ENCODE assay signal across 8 mouse cellular contexts in the genomic region with DNA sequence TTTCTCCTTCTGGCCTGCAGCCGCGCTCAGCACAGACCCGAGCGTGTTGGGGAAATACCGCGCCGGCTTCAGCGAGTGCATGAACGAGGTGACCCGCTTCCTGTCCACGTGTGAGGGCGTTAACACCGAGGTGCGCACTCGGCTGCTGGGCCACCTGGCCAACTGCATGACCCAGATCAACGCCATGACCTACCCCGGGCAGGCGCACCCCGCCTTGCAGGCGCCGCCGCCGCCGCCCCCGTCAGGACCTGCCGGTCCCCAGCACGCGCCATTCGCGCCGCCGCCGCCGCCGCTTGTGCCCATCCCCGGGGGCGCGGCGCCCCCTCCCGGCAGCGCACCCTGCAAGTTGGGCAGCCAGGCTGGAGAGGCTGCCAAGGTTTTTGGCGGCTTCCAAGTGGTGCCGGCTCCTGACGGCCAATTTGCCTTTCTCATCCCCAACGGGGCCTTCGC. TPM values are rescaled to one million over a fixed set of nuclear protein-coding genes. Genes with fewer than 3 reads are reported as not detected.
DNase-seq lines count a peak whose midpoint lies in the region; ATAC-seq lines count a peak whose summit lies in the region.

No protein-coding gene starts in this region.

- WGBS in limb, embryonic 12.5 days = under 1% methylated on average over 46 of the region's 46 CpGs
- under 1% methylated on average over 44 of the region's 46 CpGs for WGBS in midbrain, embryonic 14.5 days

- DNase-seq in heart, adult 11 months = peak; percentile 99
- no peak for DNase-seq in heart, adult 8-10 months (ENCODE audit: low spot score)
- peak; percentile 69 for DNase-seq in embryo, embryonic 11.5 days (ENCODE audit: low read depth, low spot score)
- DNase-seq in kidney, adult 18-20 months = peak; percentile 91
- peak; percentile 89 for DNase-seq in midbrain, embryonic 14.5 days
- peak; percentile 60 to 78 for DNase-seq in spleen, postnatal 14 days (ENCODE audit: low spot score in 2 of 2)

- ATAC-seq in granulocyte monocyte progenitor cell, adult 5-6 weeks (replicated peaks; ENCODE audit: poor library complexity, severe bottlenecking) = peak; percentile 36
- ATAC-seq in limb, embryonic 12.5 days (ENCODE audit: insufficient number of reproducible peaks, insufficient read depth, low FRiP score, low TSS enrichment, low read depth) = no peak
- ATAC-seq in midbrain, embryonic 14.5 days (ENCODE audit: low FRiP score, low TSS enrichment) = no peak

- peaks cover 3% of the 10 kb centered on the region; the same call in 1 of the 2 replicates for H3K36me3 ChIP-seq in limb, embryonic 12.5 days
- no peaks in the 10 kb centered on the region for H3K36me3 ChIP-seq in midbrain, embryonic 14.5 days (ENCODE audit: control insufficient read depth, insufficient read depth, low read length)

- H3K9ac ChIP-seq in limb, embryonic 12.5 days (replicated peaks) = peak overlapping the region; percentile 79
- peak overlapping the region; percentile 52 for H3K9ac ChIP-seq in midbrain, embryonic 14.5 days (replicated peaks; ENCODE audit: low read length)

- H3K4me3 ChIP-seq in limb, embryonic 12.5 days (replicated peaks) = peak overlapping the region; percentile 78
- peak overlapping the region; percentile 65 for H3K4me3 ChIP-seq in midbrain, embryonic 14.5 days (replicated peaks; ENCODE audit: low read depth, low read length)

- H3K9me3 ChIP-seq in limb, embryonic 12.5 days = no peaks in the 10 kb centered on the region
- no peaks in the 10 kb centered on the region for H3K9me3 ChIP-seq in midbrain, embryonic 14.5 days (ENCODE audit: control insufficient read depth, low read length)

- H3K4me1 ChIP-seq in limb, embryonic 12.5 days (replicated peaks) = peaks cover 45% of the 10 kb centered on the region
- H3K4me1 ChIP-seq in midbrain, embryonic 14.5 days (ENCODE audit: control insufficient read depth, insufficient read depth, low read length) = peaks cover 44% of the 10 kb centered on the region

- H3K27me3 ChIP-seq in limb, embryonic 12.5 days = 0 out of 2 replicates have a peak, but pooled peaks cover 2% of the 10 kb centered on the region
- H3K27me3 ChIP-seq in midbrain, embryonic 14.5 days (ENCODE audit: control insufficient read depth, insufficient read depth, low read length) = peaks cover 50% of the 10 kb centered on the region

- H3K27ac ChIP-seq in limb, embryonic 12.5 days = peak overlapping the region; percentile 97
- peak overlapping the region; percentile 57 for H3K27ac ChIP-seq in midbrain, embryonic 14.5 days (replicated peaks; ENCODE audit: low read depth, low read length)

- peak overlapping the region; percentile 87 for H3K4me2 ChIP-seq in limb, embryonic 12.5 days
- peak overlapping the region; percentile 100 for H3K4me2 ChIP-seq in midbrain, embryonic 14.5 days (ENCODE audit: low read length)

RNA-seq across cellular contexts. Expression of gene Hes1, which starts 2.7 kb away (rescaled TPM):
- total RNA-seq in heart, adult 8-10 months (2022) = 10 to 100 TPM; 17.9 to 29.6 (median 23.7) TPM
- total RNA-seq in granulocyte monocyte progenitor cell, adult 5-6 weeks (2014; fragmentation: Nextera tagmentation) = not detected in 2 replicates
- not detected in 2 replicates for total RNA-seq in granulocyte monocyte progenitor cell, adult 5-6 weeks (2017)
- polyA plus RNA-seq in limb, embryonic 12.5 days (2016; fragmentation: Nextera tagmentation; extraction: Ambion mirVana) = 74.9 and 76.9 TPM in 2 replicates
- 11.3 and 12.7 TPM in 2 replicates for polyA plus RNA-seq in midbrain, embryonic 14.5 days (2014; fragmentation: Nextera tagmentation; extraction: Ambion mirVana)

Comparison
In these comparisons a context has a peak if more than half of its experiments do, and no peak if none do; other contexts are left out.
1. RNA of gene Hes1, which starts 2.7 kb away (total RNA-seq): 17.9 to 29.6 TPM in heart, adult 8-10 months; not detected in granulocyte monocyte progenitor cell, adult 5-6 weeks; every median in the first group is over 10 times any median in the second.